Mouse (Mus musculus) cerebellum, adult 9-10 months (tissue): ENCODE data around the gene Gatb.

ENCODE experiments used
- DNase-seq: peaks from one replicate; pipeline ENCODE4 v3.0.0; 2022

The Gatb gene

GRCm38 (mm10) chr3:85594452-85594851 lies 20.5 kb downstream of the Gatb start:
- DNase-seq = peak; percentile 34

- peak; percentile 72 for DNase-seq
These were observed 25.6 kb downstream of the Gatb start for GRCm38 (mm10) chr3:85599526-85599925.

GRCm38 (mm10) chr3:85601841-85602305 lies 28.0 kb downstream of the Gatb start:
- DNase-seq = peak; percentile 70

- DNase-seq = no peak
These were observed 29.9 kb downstream of the Gatb start for GRCm38 (mm10) chr3:85603811-85604210.

GRCm38 (mm10) chr3:85606912-85607311 lies 33.0 kb downstream of the Gatb start:
- no peak for DNase-seq

GRCm38 (mm10) chr3:85607753-85608152 lies 33.8 kb downstream of the Gatb start:
- DNase-seq = no peak

GRCm38 (mm10) chr3:85616389-85616788 lies 42.5 kb downstream of the Gatb start:
- no peak for DNase-seq

- peak; percentile 48 for DNase-seq
These were observed 45.0 kb downstream of the Gatb start for GRCm38 (mm10) chr3:85618885-85619284.

- DNase-seq = no peak
These were observed 45.4 kb downstream of the Gatb start for GRCm38 (mm10) chr3:85619345-85619744.

GRCm38 (mm10) chr3:85619751-85620150 lies 45.8 kb downstream of the Gatb start:
- DNase-seq = no peak

- no peak for DNase-seq
These were observed 56.1 kb downstream of the Gatb start for GRCm38 (mm10) chr3:85629895-85630510.

- no peak for DNase-seq
These were observed 59.8 kb downstream of the Gatb start for GRCm38 (mm10) chr3:85633733-85634132.

- no peak for DNase-seq
These were observed 60.6 kb downstream of the Gatb start for GRCm38 (mm10) chr3:85634389-85635125.

GRCm38 (mm10) chr3:85635126-85635419 lies 61.2 kb downstream of the Gatb start:
- no peak for DNase-seq

- DNase-seq = no peak
These were observed 61.7 kb downstream of the Gatb start for GRCm38 (mm10) chr3:85635591-85635990.

GRCm38 (mm10) chr3:85636716-85637447 lies 63.0 kb downstream of the Gatb start:
- DNase-seq = no peak

- DNase-seq = no peak
These were observed 67.8 kb downstream of the Gatb start for GRCm38 (mm10) chr3:85641751-85642150.

- no peak for DNase-seq
These were observed 70.9 kb downstream of the Gatb start for GRCm38 (mm10) chr3:85644814-85645213.

GRCm38 (mm10) chr3:85645517-85646004 lies 71.6 kb downstream of the Gatb start:
- DNase-seq = no peak

- DNase-seq = peak; percentile 84
These were observed 75.3 kb downstream of the Gatb start for GRCm38 (mm10) chr3:85649176-85649575.

GRCm38 (mm10) chr3:85652727-85653665 lies 79.1 kb downstream of the Gatb start:
- no peak for DNase-seq

GRCm38 (mm10) chr3:85655538-85655937 lies 81.6 kb downstream of the Gatb start:
- DNase-seq = peak; percentile 62

GRCm38 (mm10) chr3:85659681-85660080 lies 85.8 kb downstream of the Gatb start:
- peak; percentile 64 for DNase-seq
